Mouse (Mus musculus): ENCODE measurements at regions not wholly inside any gene's neighbourhood (a gene's known extent, or its start where the extent isn't known, plus 50 kb on each side); places are given as distances from the start of the nearest gene placed in this dataset.

- 51% methylated on average over 8 of the region's 8 CpGs for WGBS
- Histone ChIP-seq H3K27me3 (replicated peaks) (no peaks in the 10 kb centered on the region), H3K4me1 (peaks cover 6% of the 10 kb centered on the region; the same call in 1 of the 2 replicates), H3K4me3 (replicated peaks) (no peak overlapping the region), H3K9me3 (replicated peaks) (no peaks in the 10 kb centered on the region), H3K9ac (replicated peaks) (no peak overlapping the region), H3K27ac (replicated peaks) (no peak overlapping the region), H3K4me2 (no peak overlapping the region), H3K36me3 (no peaks in the 10 kb centered on the region)
- no peak for ATAC-seq (ENCODE audit: low FRiP score)
Measured at GRCm38 (mm10) chr8:90535515-90536156, 187.5 kb upstream of the Tox3 start.

- no peak overlapping the region for H3K9ac ChIP-seq (replicated peaks)
- H3K4me1 ChIP-seq = peaks cover 18% of the 10 kb centered on the region; the same call in 1 of the 2 replicates
- no peaks in the 10 kb centered on the region for H3K36me3 ChIP-seq
- no peaks in the 10 kb centered on the region for H3K27me3 ChIP-seq (replicated peaks)
- no peak overlapping the region for H3K4me3 ChIP-seq (replicated peaks)
- no peaks in the 10 kb centered on the region for H3K9me3 ChIP-seq (replicated peaks)
- no peak for ATAC-seq (ENCODE audit: low FRiP score)
- H3K4me2 ChIP-seq = no peak overlapping the region
- 80% methylated on average over 8 of the region's 8 CpGs for WGBS
- H3K27ac ChIP-seq (replicated peaks) = no peak overlapping the region
Measured at GRCm38 (mm10) chr8:90521393-90521792, 173.2 kb upstream of the Tox3 start.

GRCm38 (mm10) chr8:90520186-90520585 lies 172.0 kb upstream of the Tox3 start:
- no peak overlapping the region for H3K4me3 ChIP-seq (replicated peaks)
- H3K9ac ChIP-seq (replicated peaks) = no peak overlapping the region
- no peaks in the 10 kb centered on the region for H3K36me3 ChIP-seq
- H3K4me2 ChIP-seq = no peak overlapping the region
- 12% methylated on average over 4 of the region's 4 CpGs for WGBS
- no peaks in the 10 kb centered on the region for H3K9me3 ChIP-seq (replicated peaks)
- H3K27ac ChIP-seq (replicated peaks) = no peak overlapping the region
- ATAC-seq (ENCODE audit: low FRiP score) = no peak; the same call in 1 of the 2 replicates
- no peaks in the 10 kb centered on the region for H3K27me3 ChIP-seq (replicated peaks)
- peaks cover 18% of the 10 kb centered on the region; the same call in 1 of the 2 replicates for H3K4me1 ChIP-seq

GRCm38 (mm10) chr8:90519567-90519966 lies 171.4 kb upstream of the Tox3 start:
- Histone ChIP-seq H3K4me3 (replicated peaks) (no peak overlapping the region), H3K27me3 (replicated peaks) (no peaks in the 10 kb centered on the region), H3K9ac (replicated peaks) (no peak overlapping the region), H3K36me3 (no peaks in the 10 kb centered on the region), H3K4me2 (no peak overlapping the region), H3K4me1 (peaks cover 18% of the 10 kb centered on the region; the same call in 1 of the 2 replicates), H3K9me3 (replicated peaks) (no peaks in the 10 kb centered on the region), H3K27ac (replicated peaks) (no peak overlapping the region)
- 36% methylated on average over 6 of the region's 6 CpGs for WGBS
- no peak for ATAC-seq (ENCODE audit: low FRiP score)

- peak overlapping the region; percentile 68; the same call in 1 of the 2 replicates for H3K27ac ChIP-seq (replicated peaks)
- WGBS = 76% methylated on average over 3 of the region's 3 CpGs
- ATAC-seq (ENCODE audit: low FRiP score) = no peak
Measured at GRCm38 (mm10) chr8:90514191-90514590, 166.0 kb upstream of the Tox3 start.

GRCm38 (mm10) chr8:90513601-90514000 lies 165.5 kb upstream of the Tox3 start:
- H3K4me2 ChIP-seq = no peak overlapping the region
- H3K36me3 ChIP-seq = no peaks in the 10 kb centered on the region
- no peaks in the 10 kb centered on the region for H3K27me3 ChIP-seq (replicated peaks)
- ATAC-seq (ENCODE audit: low FRiP score) = no peak
- no peak overlapping the region for H3K4me3 ChIP-seq (replicated peaks)
- no peak overlapping the region for H3K9ac ChIP-seq (replicated peaks)
- no peaks in the 10 kb centered on the region for H3K9me3 ChIP-seq (replicated peaks)
- peaks cover 19% of the 10 kb centered on the region for H3K4me1 ChIP-seq
- WGBS = 56% methylated on average over 4 of the region's 4 CpGs
- H3K27ac ChIP-seq (replicated peaks) = peak overlapping the region; percentile 68

More at GRCm38 (mm10) chr8:90514191-90514590, 166.0 kb upstream of the Tox3 start:
- Histone ChIP-seq H3K4me1 (peaks cover 19% of the 10 kb centered on the region), H3K9ac (replicated peaks) (no peak overlapping the region), H3K9me3 (replicated peaks) (no peaks in the 10 kb centered on the region), H3K4me3 (replicated peaks) (no peak overlapping the region), H3K4me2 (no peak overlapping the region), H3K36me3 (no peaks in the 10 kb centered on the region), H3K27me3 (replicated peaks) (no peaks in the 10 kb centered on the region)

GRCm38 (mm10) chr8:90513102-90513501 lies 165.0 kb upstream of the Tox3 start:
- H3K9me3 ChIP-seq (replicated peaks) = no peaks in the 10 kb centered on the region
- peaks cover 19% of the 10 kb centered on the region for H3K4me1 ChIP-seq
- no peaks in the 10 kb centered on the region for H3K36me3 ChIP-seq
- peak overlapping the region; percentile 68 for H3K27ac ChIP-seq (replicated peaks)
- WGBS = 37% methylated on average over 8 of the region's 8 CpGs
- H3K4me2 ChIP-seq = peak overlapping the region; percentile 19; the same call in 1 of the 2 replicates
- no peak overlapping the region for H3K4me3 ChIP-seq (replicated peaks)
- no peaks in the 10 kb centered on the region for H3K27me3 ChIP-seq (replicated peaks)
- no peak overlapping the region for H3K9ac ChIP-seq (replicated peaks)
- peak; percentile 84 for ATAC-seq (ENCODE audit: low FRiP score)

- Histone ChIP-seq H3K27me3 (replicated peaks) (no peaks in the 10 kb centered on the region), H3K4me3 (replicated peaks) (no peak overlapping the region), H3K4me1 (peaks cover 19% of the 10 kb centered on the region), H3K9ac (replicated peaks) (no peak overlapping the region), H3K4me2 (peak overlapping the region; percentile 19; the same call in 1 of the 2 replicates), H3K9me3 (replicated peaks) (no peaks in the 10 kb centered on the region), H3K36me3 (no peaks in the 10 kb centered on the region), H3K27ac (replicated peaks) (peak overlapping the region; percentile 65)
- 15% methylated on average over 2 of the region's 2 CpGs for WGBS
- ATAC-seq (ENCODE audit: low FRiP score) = peak; percentile 65
Measured at GRCm38 (mm10) chr8:90512594-90512993, 164.5 kb upstream of the Tox3 start.

GRCm38 (mm10) chr8:90504521-90504920 lies 156.4 kb upstream of the Tox3 start:
- no peaks in the 10 kb centered on the region for H3K36me3 ChIP-seq
- no peak for ATAC-seq (ENCODE audit: low FRiP score)
- no peaks in the 10 kb centered on the region for H3K27me3 ChIP-seq (replicated peaks)
- no peaks in the 10 kb centered on the region for H3K9me3 ChIP-seq (replicated peaks)
- no peak overlapping the region for H3K27ac ChIP-seq (replicated peaks)
- H3K4me2 ChIP-seq = no peak overlapping the region
- WGBS = 81% methylated on average over 5 of the region's 5 CpGs
- H3K4me3 ChIP-seq (replicated peaks) = no peak overlapping the region
- H3K9ac ChIP-seq (replicated peaks) = no peak overlapping the region
- no peaks in the 10 kb centered on the region for H3K4me1 ChIP-seq

GRCm38 (mm10) chr8:90503306-90503705 lies 155.2 kb upstream of the Tox3 start:
- Histone ChIP-seq H3K9ac (replicated peaks) (no peak overlapping the region), H3K4me2 (no peak overlapping the region), H3K36me3 (no peaks in the 10 kb centered on the region), H3K27ac (replicated peaks) (no peak overlapping the region), H3K27me3 (replicated peaks) (no peaks in the 10 kb centered on the region), H3K9me3 (replicated peaks) (no peaks in the 10 kb centered on the region), H3K4me1 (no peaks in the 10 kb centered on the region), H3K4me3 (replicated peaks) (no peak overlapping the region)
- no peak for ATAC-seq (ENCODE audit: low FRiP score)
- WGBS = 51% methylated on average over 2 of the region's 2 CpGs

- Histone ChIP-seq H3K4me2 (no peak overlapping the region), H3K27me3 (replicated peaks) (no peaks in the 10 kb centered on the region), H3K27ac (replicated peaks) (no peak overlapping the region), H3K9me3 (replicated peaks) (no peaks in the 10 kb centered on the region), H3K9ac (replicated peaks) (no peak overlapping the region), H3K36me3 (no peaks in the 10 kb centered on the region), H3K4me1 (no peaks in the 10 kb centered on the region), H3K4me3 (replicated peaks) (no peak overlapping the region)
- 60% methylated on average over 2 of the region's 2 CpGs for WGBS
- no peak for ATAC-seq (ENCODE audit: low FRiP score)
Measured at GRCm38 (mm10) chr8:90502879-90503278, 154.7 kb upstream of the Tox3 start.

- no peak overlapping the region for H3K27ac ChIP-seq (replicated peaks)
- no peak overlapping the region for H3K4me2 ChIP-seq
- H3K4me1 ChIP-seq = peaks cover 25% of the 10 kb centered on the region
- H3K4me3 ChIP-seq (replicated peaks) = no peak overlapping the region
- H3K36me3 ChIP-seq = no peaks in the 10 kb centered on the region
- H3K9ac ChIP-seq (replicated peaks) = no peak overlapping the region
- no peaks in the 10 kb centered on the region for H3K27me3 ChIP-seq (replicated peaks)
- H3K9me3 ChIP-seq (replicated peaks) = no peaks in the 10 kb centered on the region
- no peak for ATAC-seq (ENCODE audit: low FRiP score)
- WGBS = 19% methylated on average over 1 of the region's 1 CpGs
Measured at GRCm38 (mm10) chr8:90499315-90499714, 151.2 kb upstream of the Tox3 start.

Measured in neural tube, embryonic 15.5 days (tissue).